Mouse (Mus musculus) MEL (cell line): ENCODE results near the gene Krtcap2. TPM values are rescaled to one million over a fixed set of nuclear protein-coding genes. Genes with fewer than 3 reads are reported as not detected.

Source experiments
- DNase-seq: peaks from one replicate; pipeline ENCODE4 v3.0.0; 2011; ENCODE audit warnings: low read depth, low spot score
- H3K27ac ChIP-seq: 2 replicates; pipeline ENCODE4 v1.5.1; 2012; ENCODE audit warnings: low read depth, mild to moderate bottlenecking, control low read depth, low read length, moderate library complexity; ENCODE audit not compliant: control insufficient read depth
- H3K27me3 ChIP-seq, 2 experiments: fragments of 150-350 bp in 1 of 2; sonication (generic) in 1 of 2; 2 replicates each; pipeline ENCODE4 v1.6.1; 2012; ENCODE audit warnings: low read length in 2 of 2, mild to moderate bottlenecking in 2 of 2, improper control_type of control experiment in 1 of 2, moderate library complexity in 1 of 2; ENCODE audit not compliant: insufficient read depth in 2 of 2, control insufficient read depth in 1 of 2
- H3K36me3 ChIP-seq, 2 experiments: 2 replicates each; pipeline ENCODE4 v1.6.1; 2012 to 2014; ENCODE audit warnings: low read length in 2 of 2, improper control_type of control experiment in 1 of 2, inconsistent platforms in 1 of 2, mild to moderate bottlenecking in 1 of 2; ENCODE audit not compliant: insufficient read depth in 2 of 2, control insufficient read depth in 1 of 2
- H3K4me1 ChIP-seq, 2 experiments: fragments of 150-350 bp in 1 of 2; sonication (generic) in 1 of 2; 2 replicates each; pipeline ENCODE4 v1.6.1; 2012; ENCODE audit warnings: low read length in 2 of 2, improper control_type of control experiment in 1 of 2, mild to moderate bottlenecking in 1 of 2; ENCODE audit not compliant: insufficient read depth in 2 of 2, control insufficient read depth in 1 of 2
- H3K4me3 ChIP-seq, 2 experiments: fragments of 150-350 bp in 1 of 2; sonication (generic) in 1 of 2; 2 replicates each; pipeline ENCODE4 v1.5.1; 2012; ENCODE audit warnings: low read depth in 2 of 2, low read length in 2 of 2, mild to moderate bottlenecking in 2 of 2, moderate library complexity in 2 of 2, control low read depth in 1 of 2, improper control_type of control experiment in 1 of 2; ENCODE audit not compliant: control insufficient read depth in 1 of 2, insufficient read depth in 1 of 2
- H3K79me2 ChIP-seq: 2 replicates; pipeline ENCODE4 v1.6.1; 2012; ENCODE audit warnings: mild to moderate bottlenecking, low read length, moderate library complexity; ENCODE audit not compliant: control insufficient read depth, poor library complexity, insufficient read depth
- H3K9ac ChIP-seq: 2 replicates; pipeline ENCODE4 v1.6.1; 2012; ENCODE audit warnings: low read depth, mild to moderate bottlenecking, control low read depth, low read length, moderate library complexity; ENCODE audit not compliant: control insufficient read depth, poor library complexity, severe bottlenecking
- H3K9me3 ChIP-seq: fragments of 150-350 bp; sonication (generic); replicated peaks from 2 replicates; pipeline ENCODE4 v1.6.1; 2012; ENCODE audit warnings: mild to moderate bottlenecking, low read length, improper control_type of control experiment, moderate library complexity; ENCODE audit not compliant: insufficient read depth
- E2F4 ChIP-seq: IDR thresholded peaks from 2 replicates; pipeline ENCODE4 v1.6.1; 2011; ENCODE audit warnings: low read depth, low read length, improper control_type of control experiment, borderline replicate concordance
- ELF1 ChIP-seq: IDR thresholded peaks from 2 replicates; pipeline ENCODE4 v1.6.1; 2014; ENCODE audit warnings: low read depth, mild to moderate bottlenecking, inconsistent platforms, low read length, improper control_type of control experiment, moderate library complexity
- EP300 ChIP-seq, 2 experiments: IDR thresholded peaks; 2 replicates each; pipeline ENCODE4 v1.6.1; 2011; ENCODE audit warnings: improper control_type of control experiment in 2 of 2, low read length in 2 of 2, low read depth in 1 of 2, mild to moderate bottlenecking in 1 of 2
- ETS1 ChIP-seq: IDR thresholded peaks from 2 replicates; pipeline ENCODE4 v1.6.1; 2012; ENCODE audit warnings: low read depth, mild to moderate bottlenecking, inconsistent platforms, low read length, improper control_type of control experiment, moderate library complexity
- GATA1 ChIP-seq: IDR thresholded peaks from 2 replicates; pipeline ENCODE4 v1.6.1; 2011; ENCODE audit warnings: low read depth, low read length, improper control_type of control experiment
- HCFC1 ChIP-seq: IDR thresholded peaks from 2 replicates; pipeline ENCODE4 v1.6.1; 2012; ENCODE audit warnings: low read depth, mild to moderate bottlenecking, inconsistent platforms, low read length, improper control_type of control experiment, moderate library complexity
- JUND ChIP-seq: IDR thresholded peaks from 2 replicates; pipeline ENCODE4 v1.6.1; 2011; ENCODE audit warnings: low read depth, mild to moderate bottlenecking, improper control_type of control experiment, low read length
- KAT2A ChIP-seq: conservative IDR thresholded peaks from 2 replicates; pipeline ENCODE4 v1.6.1; 2012; ENCODE audit warnings: low read depth, low read length, improper control_type of control experiment, inconsistent platforms
- MAFK ChIP-seq: IDR thresholded peaks from 2 replicates; pipeline ENCODE4 v1.6.1; 2011; ENCODE audit warnings: low read depth, mild to moderate bottlenecking, low read length, improper control_type of control experiment, borderline replicate concordance
- MAX ChIP-seq: IDR thresholded peaks from 2 replicates; pipeline ENCODE4 v1.6.1; 2011; ENCODE audit warnings: low read length, improper control_type of control experiment
- MAZ ChIP-seq: IDR thresholded peaks from 2 replicates; pipeline ENCODE4 v1.6.1; 2012; ENCODE audit warnings: low read depth, mild to moderate bottlenecking, inconsistent platforms, low read length, improper control_type of control experiment
- MXI1 ChIP-seq: IDR thresholded peaks from 2 replicates; pipeline ENCODE4 v1.6.1; 2011; ENCODE audit warnings: mild to moderate bottlenecking, low read depth, low read length, improper control_type of control experiment
- NRF1 ChIP-seq: IDR thresholded peaks from 2 replicates; pipeline ENCODE4 v1.6.1; 2014; ENCODE audit warnings: low read depth, mild to moderate bottlenecking, inconsistent platforms, low read length, improper control_type of control experiment, moderate library complexity; ENCODE audit not compliant: poor library complexity, insufficient read depth, severe bottlenecking
- POLR2A ChIP-seq, 2 experiments: IDR thresholded peaks; 2 replicates each; pipeline ENCODE4 v1.6.1; 2011 to 2012; ENCODE audit warnings: low read length in 2 of 2, mild to moderate bottlenecking in 2 of 2, control low read depth in 1 of 2, improper control_type of control experiment in 1 of 2, low read depth in 1 of 2, moderate library complexity in 1 of 2; ENCODE audit not compliant: control insufficient read depth in 1 of 2, insufficient read depth in 1 of 2, poor library complexity in 1 of 2
- POLR2AphosphoS2 ChIP-seq: IDR thresholded peaks from 2 replicates; pipeline ENCODE4 v1.6.1; 2011; ENCODE audit warnings: low read length, improper control_type of control experiment
- RCOR1 ChIP-seq: IDR thresholded peaks from 2 replicates; pipeline ENCODE4 v1.6.1; 2012; ENCODE audit warnings: low read depth, mild to moderate bottlenecking, inconsistent platforms, low read length, improper control_type of control experiment
- SIN3A ChIP-seq: IDR thresholded peaks from 2 replicates; pipeline ENCODE4 v1.6.1; 2012; ENCODE audit warnings: low read length, improper control_type of control experiment, inconsistent platforms
- SMC3 ChIP-seq: IDR thresholded peaks from 2 replicates; pipeline ENCODE4 v1.6.1; 2011; ENCODE audit warnings: low read depth, low read length, improper control_type of control experiment
- TAL1 ChIP-seq: IDR thresholded peaks from 2 replicates; pipeline ENCODE4 v1.6.1; 2012; ENCODE audit warnings: mild to moderate bottlenecking, inconsistent platforms, low read length, moderate library complexity, mixed read lengths
- TBP ChIP-seq: IDR thresholded peaks from 2 replicates; pipeline ENCODE4 v1.8.0; 2011; ENCODE audit warnings: low read depth, low read length, improper control_type of control experiment
- TCF12 ChIP-seq: IDR thresholded peaks from 2 replicates; pipeline ENCODE4 v1.6.1; 2014; ENCODE audit warnings: low read depth, mild to moderate bottlenecking, inconsistent platforms, low read length, improper control_type of control experiment, moderate library complexity
- UBTF ChIP-seq: IDR thresholded peaks from 2 replicates; pipeline ENCODE4 v1.6.1; 2012; ENCODE audit warnings: low read depth, mild to moderate bottlenecking, inconsistent platforms, low read length, improper control_type of control experiment, moderate library complexity, borderline replicate concordance; ENCODE audit not compliant: insufficient read depth
- USF1 ChIP-seq: IDR thresholded peaks from 2 replicates; pipeline ENCODE4 v1.6.1; 2014; ENCODE audit warnings: low read depth, mild to moderate bottlenecking, inconsistent platforms, low read length, improper control_type of control experiment, moderate library complexity
- USF2 ChIP-seq, 2 experiments: IDR thresholded peaks; 2 replicates each; pipeline ENCODE4 v1.6.1; 2011 to 2012; ENCODE audit warnings: improper control_type of control experiment in 2 of 2, low read length in 2 of 2, borderline replicate concordance in 1 of 2, inconsistent platforms in 1 of 2, low read depth in 1 of 2, mild to moderate bottlenecking in 1 of 2; ENCODE audit not compliant: insufficient read depth in 1 of 2
- ZC3H11A ChIP-seq: IDR thresholded peaks from 2 replicates; pipeline ENCODE4 v1.6.1; 2012; ENCODE audit warnings: low read depth, mild to moderate bottlenecking, inconsistent platforms, low read length, improper control_type of control experiment
- ZKSCAN1 ChIP-seq: IDR thresholded peaks from 2 replicates; pipeline ENCODE4 v1.6.1; 2012; ENCODE audit warnings: low read depth, mild to moderate bottlenecking, inconsistent platforms, low read length, improper control_type of control experiment, moderate library complexity
- ZMIZ1 ChIP-seq: IDR thresholded peaks from 2 replicates; pipeline ENCODE4 v1.6.1; 2012; ENCODE audit warnings: low read depth, mild to moderate bottlenecking, inconsistent platforms, low read length, improper control_type of control experiment, moderate library complexity
- ZNF384 ChIP-seq: IDR thresholded peaks from 2 replicates; pipeline ENCODE4 v1.6.1; 2012; ENCODE audit warnings: low read depth, mild to moderate bottlenecking, inconsistent platforms, low read length, improper control_type of control experiment
- polyA plus RNA-seq, 2 experiments: library from polyadenylated mRNA; stranded (reverse) in 1 of 2; unstranded in 1 of 2; fragments of >175 nt in 1 of 2; fragments of >200 nt in 1 of 2; gene quantifications; 2 replicates each; pipeline versions ENCODE4 v1.2.1 to v1.2.4; 2012; ENCODE audit warnings: low replicate concordance in 2 of 2, low read depth in 1 of 2; ENCODE audit not compliant: insufficient read length in 2 of 2, insufficient read depth in 1 of 2, missing spikeins in 1 of 2
- total RNA-seq: library from RNA; depleted of rRNA; stranded (reverse); fragments of 300-350 nt; gene quantifications from 2 replicates; pipeline ENCODE4 v1.2.3, GENCODE M21; 2012

Krtcap2 gene
- total and polyA plus RNA-seq, 3 experiments, result 171 to 497 TPM; not detected in 1

DNA sequence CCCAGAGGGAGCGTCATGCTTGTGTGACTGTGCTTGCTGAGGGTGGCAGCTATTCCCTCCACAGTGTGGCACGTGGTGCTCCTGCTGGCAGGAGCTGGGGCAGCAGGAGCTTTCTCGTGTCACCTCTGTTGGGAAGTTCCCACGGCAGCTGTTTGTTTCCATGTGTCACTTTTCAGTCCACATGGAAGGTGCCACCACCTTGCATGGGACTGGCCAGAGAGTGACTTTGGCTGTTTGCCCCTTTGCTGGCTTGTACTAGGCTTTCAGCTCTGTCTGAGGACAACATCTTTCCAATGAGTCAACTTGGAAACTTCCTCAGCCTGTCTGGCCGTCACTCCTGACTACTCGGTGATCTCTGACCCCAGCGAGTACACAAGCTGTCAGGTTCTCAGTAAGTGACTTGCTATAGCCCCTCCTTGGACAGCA lies 42.8 kb downstream of the Krtcap2 start:
- H3K4me1 ChIP-seq, result peaks cover 8 to 17% of the 10 kb centered on the region in 2 experiments
- H3K27ac ChIP-seq, result no peak overlapping the region
- H3K27me3 ChIP-seq, result peaks cover 1 to 6% of the 10 kb centered on the region in 2 experiments
- H3K79me2 ChIP-seq, result no peaks in the 10 kb centered on the region
- DNase-seq, result no peak
- TF ChIP-seq ZNF384 (no peak), SIN3A (no peak), MAZ (no peak), TAL1 (no peak), HCFC1 (no peak), ELF1 (no peak), UBTF (no peak), KAT2A (no peak), USF2 (IDR thresholded peaks at IDR 0.05; ENCODE audit: borderline replicate concordance in 1 of 2, insufficient read depth in 1 of 2, low read depth in 1 of 2, low read length in 2 of 2) (no peak), ETS1 (no peak), ZMIZ1 (no peak), EP300 (IDR thresholded peaks at IDR 0.05; ENCODE audit: low read depth in 1 of 2, low read length in 2 of 2) (no peak)
- H3K4me3 ChIP-seq, result no peak overlapping the region
- no peak overlapping the region for H3K9ac ChIP-seq
- peaks cover 0 to 8% of the 10 kb centered on the region in 2 experiments; a peak in 2 of 4 replicates for H3K36me3 ChIP-seq
- no peaks in the 10 kb centered on the region for H3K9me3 ChIP-seq

DNA sequence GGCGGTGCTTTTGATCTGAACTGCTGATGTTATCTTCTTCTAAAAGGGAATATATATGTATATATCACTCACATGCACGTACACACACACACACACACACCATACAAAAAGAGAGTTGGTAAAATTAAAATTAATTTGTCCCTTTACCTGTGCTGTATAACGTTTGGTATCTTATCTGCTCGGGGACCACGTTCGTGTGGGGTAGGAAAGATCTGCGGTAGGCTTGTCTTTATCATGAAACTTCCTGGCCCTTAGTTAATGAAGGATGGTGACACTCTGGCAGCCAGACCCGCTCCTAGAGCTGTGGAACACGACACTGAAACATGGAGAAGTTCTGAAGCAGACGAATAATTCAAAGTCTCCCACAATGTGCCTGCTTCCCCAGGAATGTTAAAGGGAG lies 46.1 kb downstream of the Krtcap2 start:
- H3K36me3 ChIP-seq, result peaks cover 0 to 8% of the 10 kb centered on the region in 2 experiments; a peak in 2 of 4 replicates
- TF ChIP-seq TBP (no peak), MAX (no peak), TCF12 (peak; percentile 44; the same call in 1 of the 2 replicates), ZC3H11A (no peak), ZKSCAN1 (no peak), POLR2AphosphoS2 (no peak), EP300 (IDR thresholded peaks at IDR 0.05; ENCODE audit: low read depth in 1 of 2, low read length in 2 of 2) (peak; percentile 47 to 56; a peak in 3 of 4 replicates), GATA1 (peak; percentile 77), NRF1 (no peak), MAZ (peak; percentile 47; the same call in 1 of the 2 replicates), ETS1 (no peak), MAFK (no peak), E2F4 (no peak), TAL1 (no peak), POLR2A (IDR thresholded peaks at IDR 0.05; ENCODE audit: control insufficient read depth in 1 of 2, insufficient read depth in 1 of 2, low read depth in 1 of 2, low read length in 2 of 2, poor library complexity in 1 of 2) (no peak), SIN3A (0 out of 2 replicates have a peak, but pooled peaks have one; percentile 25), USF2 (IDR thresholded peaks at IDR 0.05; ENCODE audit: borderline replicate concordance in 1 of 2, insufficient read depth in 1 of 2, low read depth in 1 of 2, low read length in 2 of 2) (no peak), MXI1 (peak; percentile 40), RCOR1 (peak; percentile 28; the same call in 1 of the 2 replicates), JUND (no peak), SMC3 (no peak), USF1 (no peak)
- no peaks in the 10 kb centered on the region for H3K9me3 ChIP-seq
- H3K4me3 ChIP-seq, result peak overlapping the region; percentile 14 to 42; a peak in 2 of 4 replicates
- peaks cover 8 to 15% of the 10 kb centered on the region in 2 experiments for H3K4me1 ChIP-seq
- H3K79me2 ChIP-seq, result no peaks in the 10 kb centered on the region
- no peak for DNase-seq
- peak overlapping the region; percentile 16 for H3K9ac ChIP-seq
- peaks cover 0 to 4% of the 10 kb centered on the region in 2 experiments; a peak in 3 of 4 replicates for H3K27me3 ChIP-seq
- H3K27ac ChIP-seq, result no peak overlapping the region
